Mouse (Mus musculus) megakaryocyte progenitor cell, adult 5-6 weeks (primary cell): ENCODE results near the gene Zfp938. TPM values are rescaled to one million over a fixed set of nuclear protein-coding genes. Genes with fewer than 3 reads are reported as not detected.

ENCODE experiments used
- ATAC-seq: replicated peaks from 2 replicates; pipeline ENCODE4 v1.8.0; 2016; ENCODE audit warnings: mild to moderate bottlenecking, moderate TSS enrichment, inconsistent platforms; ENCODE audit not compliant: poor library complexity
- total RNA-seq, 2 experiments: library from RNA; stranded (forward) in 1 of 2; stranded (reverse) in 1 of 2; fragments of 157-497, 149-512 nt in 1 of 2; fragments of 200-1000 nt in 1 of 2; gene quantifications; 2 replicates each; pipeline versions ENCODE4 v1.2.3 to v1.2.4; 2015 to 2017

Gene Zfp938
- total RNA-seq (2015) (3.3 and 10.2 TPM in 2 replicates), total RNA-seq (2017) (7.0 and 7.3 TPM in 2 replicates)

GRCm38 (mm10) chr10:82240742-82241400, at the start of gene Zfp938:
Gene Zfp938 (minus strand): TSS chr10:82241280.
- ATAC-seq = peak; percentile 100

DNA sequence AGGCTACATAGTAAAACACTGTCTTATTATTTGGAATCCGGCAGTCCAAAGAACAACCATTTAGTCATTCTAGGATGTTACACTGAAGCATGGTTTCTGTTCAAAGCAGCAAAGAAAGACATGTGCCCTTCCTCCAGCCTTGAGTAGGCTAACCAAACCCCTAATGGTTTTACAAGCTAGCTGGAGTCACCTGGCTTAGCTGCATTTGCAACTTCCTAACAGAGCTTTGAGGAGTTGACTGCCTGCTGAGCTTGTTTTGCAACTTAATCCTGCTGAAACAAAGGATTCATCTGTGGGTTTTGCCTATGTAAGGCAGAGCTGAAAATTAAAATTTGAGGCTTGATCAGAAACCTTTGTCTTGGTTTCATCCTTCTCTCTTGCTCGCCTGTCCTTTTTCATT, 16.3 kb upstream of the Zfp938 start:
- no peak for ATAC-seq

DNA sequence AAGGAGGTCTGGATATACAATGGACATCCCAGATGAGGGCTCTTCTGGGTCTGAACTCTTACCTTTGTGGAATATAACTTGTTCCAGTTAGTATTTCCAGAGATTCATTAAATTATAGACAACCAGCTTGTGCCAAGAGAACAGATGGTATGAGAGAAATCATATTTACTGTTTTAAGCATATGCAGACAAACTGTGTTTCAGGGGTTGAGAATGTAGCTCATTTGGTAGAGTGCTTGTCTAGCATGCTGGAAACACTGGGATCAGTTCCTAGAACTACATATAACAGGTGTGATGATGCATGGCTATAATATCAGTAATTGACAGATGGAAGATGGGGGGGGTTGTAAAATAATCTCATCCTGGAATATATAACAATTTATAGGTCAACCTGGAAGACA, 3.9 kb upstream of the Zfp938 start:
- ATAC-seq = no peak

DNA sequence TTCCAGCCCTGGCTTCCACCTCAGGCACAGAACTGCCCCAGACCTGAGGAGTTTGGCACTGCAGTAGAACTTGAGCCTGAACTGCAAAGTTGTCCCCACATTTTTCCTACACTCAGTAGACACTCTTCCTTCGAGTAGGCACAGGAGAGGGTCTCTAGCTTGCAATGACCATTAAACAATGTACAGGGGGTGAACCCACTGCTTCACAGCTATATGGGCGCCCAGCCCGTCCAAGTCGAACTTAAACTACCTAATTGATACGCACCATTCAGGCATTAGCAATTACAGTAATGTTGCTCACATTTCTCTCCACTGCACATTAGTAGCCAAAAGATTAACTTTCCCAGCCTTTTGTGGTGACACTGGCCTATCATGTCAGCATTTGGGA, 315 bp upstream of the Zfp938 start:
- peak; percentile 10; the same call in 1 of the 2 replicates for ATAC-seq

DNA sequence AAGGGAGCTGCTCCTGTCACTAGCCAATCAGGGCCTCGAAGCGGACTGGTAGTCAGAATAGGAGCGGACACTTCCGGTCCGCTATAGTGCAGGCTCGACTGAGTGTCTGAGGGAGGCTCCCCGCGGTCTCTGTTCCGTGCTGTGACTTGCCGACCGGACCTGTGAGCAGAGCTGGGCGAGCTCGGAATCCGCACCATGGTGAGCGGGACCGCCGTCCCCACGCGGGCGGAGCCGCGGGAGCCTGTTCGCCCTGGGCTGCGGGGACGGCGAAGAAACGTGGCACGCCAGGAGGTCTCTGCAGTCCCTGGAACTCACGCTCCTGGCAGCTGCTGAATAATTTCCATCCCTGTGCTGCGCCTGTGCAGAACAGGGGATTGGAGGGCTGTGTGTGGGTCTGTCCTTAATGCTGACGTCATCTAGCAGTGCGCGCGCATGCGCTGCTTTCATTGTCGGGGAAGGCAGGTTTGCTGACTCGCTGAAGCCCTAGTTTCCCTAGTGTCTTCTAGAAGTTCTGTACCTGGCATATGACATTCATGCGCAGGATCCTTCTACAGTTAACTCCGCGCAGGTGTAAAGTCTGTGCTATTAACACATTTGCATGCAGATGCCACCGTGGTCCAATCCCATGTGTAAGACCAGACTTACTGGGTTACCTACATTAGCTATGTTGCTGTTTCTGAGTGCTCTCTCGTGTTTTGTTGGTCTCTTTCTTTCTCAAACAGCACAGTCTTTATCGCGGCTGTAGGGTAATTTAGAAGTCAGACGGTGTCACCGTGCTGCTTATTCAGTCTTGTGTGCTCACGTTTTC, 62.6 kb downstream of the Zfp938 start:
- ATAC-seq = peak; percentile 87

Other genes starting within 250 kb of the Zfp938 start
- gene Zfp873, start 193.2 kb downstream of the Zfp938 start, total RNA-seq (2015) = 6.5 and 13.5 TPM in 2 replicates
- 5.0 and 8.6 TPM in 2 replicates for gene Zfp873, start 193.2 kb downstream of the Zfp938 start, total RNA-seq (2017)
- gene BC024063, start 157.9 kb downstream of the Zfp938 start, total RNA-seq (2015) = 0.29 and 0.94 TPM in 2 replicates
- gene BC024063, start 157.9 kb downstream of the Zfp938 start, total RNA-seq (2017) = 0.24 and 1.3 TPM in 2 replicates
- 3.8 and 7.8 TPM in 2 replicates for gene AU041133, start 113.3 kb downstream of the Zfp938 start, total RNA-seq (2015)
- gene AU041133, start 113.3 kb downstream of the Zfp938 start, total RNA-seq (2017) = 4.8 and 5.2 TPM in 2 replicates
- not detected in 2 replicates for gene 4932415D10Rik, start 75.3 kb upstream of the Zfp938 start, total RNA-seq (2015)
- not detected in 2 replicates for gene 4932415D10Rik, start 75.3 kb upstream of the Zfp938 start, total RNA-seq (2017)
- gene Gm4924, start 113.0 kb upstream of the Zfp938 start, total RNA-seq (2015) = 3.9 and 4.0 TPM in 2 replicates
- gene Gm4924, start 113.0 kb upstream of the Zfp938 start, total RNA-seq (2017) = 2.7 and 3.5 TPM in 2 replicates